Mouse (Mus musculus): ENCODE measurements around the gene Krtap9-3. TPM values are rescaled to one million over a fixed set of nuclear protein-coding genes. Genes with fewer than 3 reads are reported as not detected.
"Not testable (repeated sequence)": the region's sequence is repeated elsewhere in the genome, so short reads cannot be mapped to it uniquely, and the experiment has no call there.

Gene Krtap9-3
- total RNA-seq (2012; rRNA removed) = not detected in 2 replicates

- H3K4me3 ChIP-seq (ENCODE audit: insufficient read depth in 1 of 2, low read depth in 1 of 2, low read length in 2 of 2, poor library complexity in 1 of 2, severe bottlenecking in 1 of 2); in situ Hi-C loops (cut with MboI; ENCODE audit: low sequenced_read_pairs in 2 of 2, unreplicated experiment in 2 of 2); H3K9ac ChIP-seq (ENCODE audit: insufficient read depth, low read depth, low read length, poor library complexity, severe bottlenecking): not testable (repeated sequence)
These were observed at the start of gene Krtap9-3 for GRCm38 (mm10) chr11:99597742-99598141. Gene Krtap9-3, minus strand, starts transcription at chr11:99598105.

DNA sequence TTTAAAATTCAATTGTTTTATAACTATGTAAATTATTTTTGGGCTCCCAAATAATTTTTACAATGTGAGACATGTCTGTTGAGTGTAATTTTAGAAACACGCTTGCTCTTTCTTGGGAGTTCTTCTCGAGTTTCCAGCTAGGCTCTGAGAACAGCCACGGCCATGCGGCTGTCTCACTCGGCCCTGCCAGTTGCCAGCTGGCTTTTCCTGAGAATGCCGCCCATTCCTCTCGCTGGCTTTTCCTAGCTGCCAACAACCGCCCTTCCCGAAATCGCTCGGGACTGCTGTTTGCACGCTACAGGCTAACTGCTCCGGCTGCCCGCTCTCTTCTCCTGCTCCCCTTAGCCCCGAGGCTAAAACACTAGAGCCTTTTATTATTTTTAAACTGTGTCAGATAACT, 48.5 kb upstream of the Krtap9-3 start:
- H3K4me1 ChIP-seq (ENCODE audit: control insufficient read depth in 2 of 2, insufficient read depth in 2 of 2, low read length in 2 of 2, poor library complexity in 1 of 2) = no peaks in the 10 kb centered on the region
- no peak overlapping the region for H3K4me3 ChIP-seq (ENCODE audit: insufficient read depth in 1 of 2, low read depth in 1 of 2, low read length in 2 of 2, poor library complexity in 1 of 2, severe bottlenecking in 1 of 2)
- no peak for TF ChIP-seq MAFK (IDR thresholded peaks at IDR 0.05; ENCODE audit: insufficient read depth, low read depth, low read length)
- TF ChIP-seq HCFC1 (IDR thresholded peaks at IDR 0.05; ENCODE audit: borderline replicate concordance, insufficient read depth, low read length) = no peak
- no peak for TF ChIP-seq CHD2 (IDR thresholded peaks at IDR 0.05; ENCODE audit: low read depth, low read length)
- TF ChIP-seq ZNF384 (IDR thresholded peaks at IDR 0.05; ENCODE audit: low read depth, low read length) = no peak
- TF ChIP-seq ZC3H11A (IDR thresholded peaks at IDR 0.05; ENCODE audit: borderline replicate concordance, low read depth, low read length) = no peak
- H3K9me3 ChIP-seq (ENCODE audit: control insufficient read depth, insufficient read depth, low read depth, low read length) = no peaks in the 10 kb centered on the region
- in situ Hi-C loops (cut with MboI; ENCODE audit: low sequenced_read_pairs in 2 of 2, unreplicated experiment in 2 of 2) = no loop called here
- DNase-seq (ENCODE audit: low read depth, low spot score) = no peak
- H3K36me3 ChIP-seq (ENCODE audit: control insufficient read depth, insufficient read depth, low read length, poor library complexity, severe bottlenecking) = no peaks in the 10 kb centered on the region
- H3K27ac ChIP-seq (ENCODE audit: insufficient read depth, low read depth, low read length, poor library complexity, severe bottlenecking) = no peak overlapping the region
- no peak overlapping the region for H3K9ac ChIP-seq (ENCODE audit: insufficient read depth, low read depth, low read length, poor library complexity, severe bottlenecking)

More at GRCm38 (mm10) chr11:99597742-99598141, at the start of gene Krtap9-3:
- H3K27ac ChIP-seq (ENCODE audit: insufficient read depth, low read depth, low read length, poor library complexity, severe bottlenecking); H3K9me3 ChIP-seq (ENCODE audit: control insufficient read depth, insufficient read depth, low read depth, low read length); H3K36me3 ChIP-seq (ENCODE audit: control insufficient read depth, insufficient read depth, low read length, poor library complexity, severe bottlenecking); H3K4me1 ChIP-seq (ENCODE audit: control insufficient read depth in 2 of 2, insufficient read depth in 2 of 2, low read length in 2 of 2, poor library complexity in 1 of 2); DNase-seq (ENCODE audit: low read depth, low spot score): not testable (repeated sequence)

- no peak overlapping the region for H3K27ac ChIP-seq (ENCODE audit: insufficient read depth, low read depth, low read length, poor library complexity, severe bottlenecking)
- no peak for DNase-seq (ENCODE audit: low read depth, low spot score)
- no peaks in the 10 kb centered on the region for H3K9me3 ChIP-seq (ENCODE audit: control insufficient read depth, insufficient read depth, low read depth, low read length)
- no peaks in the 10 kb centered on the region for H3K4me1 ChIP-seq (ENCODE audit: control insufficient read depth in 2 of 2, insufficient read depth in 2 of 2, low read length in 2 of 2, poor library complexity in 1 of 2)
- H3K4me3 ChIP-seq (ENCODE audit: insufficient read depth in 1 of 2, low read depth in 1 of 2, low read length in 2 of 2, poor library complexity in 1 of 2, severe bottlenecking in 1 of 2) = no peak overlapping the region
- TF ChIP-seq CHD2 (IDR thresholded peaks at IDR 0.05; ENCODE audit: low read depth, low read length) (no peak), ZC3H11A (IDR thresholded peaks at IDR 0.05; ENCODE audit: borderline replicate concordance, low read depth, low read length) (no peak), ZNF384 (IDR thresholded peaks at IDR 0.05; ENCODE audit: low read depth, low read length) (no peak), MAFK (IDR thresholded peaks at IDR 0.05; ENCODE audit: insufficient read depth, low read depth, low read length) (no peak), HCFC1 (IDR thresholded peaks at IDR 0.05; ENCODE audit: borderline replicate concordance, insufficient read depth, low read length) (no peak)
- in situ Hi-C loops (cut with MboI; ENCODE audit: low sequenced_read_pairs in 2 of 2, unreplicated experiment in 2 of 2) = no loop called here
- H3K9ac ChIP-seq (ENCODE audit: insufficient read depth, low read depth, low read length, poor library complexity, severe bottlenecking) = no peak overlapping the region
- no peaks in the 10 kb centered on the region for H3K36me3 ChIP-seq (ENCODE audit: control insufficient read depth, insufficient read depth, low read length, poor library complexity, severe bottlenecking)
These were observed 46.4 kb upstream of the Krtap9-3 start for GRCm38 (mm10) chr11:99644351-99644750.

GRCm38 (mm10) chr11:99643635-99644139, 45.8 kb upstream of the Krtap9-3 start, which contains the start of gene Krtap4-7:
Gene Krtap4-7, minus strand, starts transcription at chr11:99644089.
- H3K27ac ChIP-seq (ENCODE audit: insufficient read depth, low read depth, low read length, poor library complexity, severe bottlenecking); in situ Hi-C loops (cut with MboI; ENCODE audit: low sequenced_read_pairs in 2 of 2, unreplicated experiment in 2 of 2); H3K9me3 ChIP-seq (ENCODE audit: control insufficient read depth, insufficient read depth, low read depth, low read length); H3K4me3 ChIP-seq (ENCODE audit: insufficient read depth in 1 of 2, low read depth in 1 of 2, low read length in 2 of 2, poor library complexity in 1 of 2, severe bottlenecking in 1 of 2); H3K4me1 ChIP-seq (ENCODE audit: control insufficient read depth in 2 of 2, insufficient read depth in 2 of 2, low read length in 2 of 2, poor library complexity in 1 of 2); H3K36me3 ChIP-seq (ENCODE audit: control insufficient read depth, insufficient read depth, low read length, poor library complexity, severe bottlenecking); DNase-seq (ENCODE audit: low read depth, low spot score); H3K9ac ChIP-seq (ENCODE audit: insufficient read depth, low read depth, low read length, poor library complexity, severe bottlenecking): not testable (repeated sequence)

GRCm38 (mm10) chr11:99640926-99641325, 43.0 kb upstream of the Krtap9-3 start:
- no peak overlapping the region for H3K27ac ChIP-seq (ENCODE audit: insufficient read depth, low read depth, low read length, poor library complexity, severe bottlenecking)
- TF ChIP-seq HCFC1 (IDR thresholded peaks at IDR 0.05; ENCODE audit: borderline replicate concordance, insufficient read depth, low read length) = no peak
- no peak for TF ChIP-seq ZNF384 (IDR thresholded peaks at IDR 0.05; ENCODE audit: low read depth, low read length)
- TF ChIP-seq MAFK (IDR thresholded peaks at IDR 0.05; ENCODE audit: insufficient read depth, low read depth, low read length) = no peak
- no peak for TF ChIP-seq ZC3H11A (IDR thresholded peaks at IDR 0.05; ENCODE audit: borderline replicate concordance, low read depth, low read length)
- no peak for TF ChIP-seq CHD2 (IDR thresholded peaks at IDR 0.05; ENCODE audit: low read depth, low read length)
- no peaks in the 10 kb centered on the region for H3K36me3 ChIP-seq (ENCODE audit: control insufficient read depth, insufficient read depth, low read length, poor library complexity, severe bottlenecking)
- no peak overlapping the region for H3K9ac ChIP-seq (ENCODE audit: insufficient read depth, low read depth, low read length, poor library complexity, severe bottlenecking)
- DNase-seq (ENCODE audit: low read depth, low spot score) = no peak
- H3K9me3 ChIP-seq (ENCODE audit: control insufficient read depth, insufficient read depth, low read depth, low read length) = no peaks in the 10 kb centered on the region
- no peak overlapping the region for H3K4me3 ChIP-seq (ENCODE audit: insufficient read depth in 1 of 2, low read depth in 1 of 2, low read length in 2 of 2, poor library complexity in 1 of 2, severe bottlenecking in 1 of 2)
- no peaks in the 10 kb centered on the region for H3K4me1 ChIP-seq (ENCODE audit: control insufficient read depth in 2 of 2, insufficient read depth in 2 of 2, low read length in 2 of 2, poor library complexity in 1 of 2)
- in situ Hi-C loops (cut with MboI; ENCODE audit: low sequenced_read_pairs in 2 of 2, unreplicated experiment in 2 of 2) = no loop called here
